Mouse (Mus musculus): ENCODE data around the gene Pcdh10. TPM values are rescaled to one million over a fixed set of nuclear protein-coding genes. Genes with fewer than 3 reads are reported as not detected.
A peak's percentile ranks its signal among the peaks of the same experiment; 100 is the strongest.

Gene Pcdh10
- under 1 TPM; 0.23 to 0.27 TPM for total RNA-seq (2021)
- long read RNA-seq, experiment 1 = 0 reads
- long read RNA-seq, experiment 2 = 0 reads

- DNase-seq = peak; percentile 90
Measured at GRCm38 (mm10) chr3:45378145-45378544, at the start of gene Pcdh10. Gene Pcdh10, plus strand, starts transcription at chr3:45378398.

GRCm38 (mm10) chr3:45355919-45356318 lies 22.3 kb upstream of the Pcdh10 start:
- no peak for DNase-seq

- no peak for DNase-seq
Measured at GRCm38 (mm10) chr3:45368952-45369351, 9.2 kb upstream of the Pcdh10 start.

GRCm38 (mm10) chr3:45375761-45376500 lies 2.3 kb upstream of the Pcdh10 start:
- peak; percentile 30 for DNase-seq

GRCm38 (mm10) chr3:45376501-45377390 lies 1.5 kb upstream of the Pcdh10 start:
- DNase-seq = peak; percentile 7

- DNase-seq = peak; percentile 10
Measured at GRCm38 (mm10) chr3:45377391-45377998, 703 bp upstream of the Pcdh10 start.

GRCm38 (mm10) chr3:45379541-45379971 lies 1.4 kb downstream of the Pcdh10 start:
- DNase-seq = no peak

GRCm38 (mm10) chr3:45379972-45380761 lies 2.0 kb downstream of the Pcdh10 start:
- peak; percentile 6 for DNase-seq

GRCm38 (mm10) chr3:45380811-45381761 lies 2.9 kb downstream of the Pcdh10 start:
- no peak for DNase-seq

GRCm38 (mm10) chr3:45382032-45382755 lies 4.0 kb downstream of the Pcdh10 start:
- no peak for DNase-seq

GRCm38 (mm10) chr3:45383831-45384230 lies 5.6 kb downstream of the Pcdh10 start:
- DNase-seq = no peak

GRCm38 (mm10) chr3:45385028-45385427 lies 6.8 kb downstream of the Pcdh10 start:
- no peak for DNase-seq

- DNase-seq = no peak
Measured at GRCm38 (mm10) chr3:45385451-45385850, 7.3 kb downstream of the Pcdh10 start.

- no peak for DNase-seq
Measured at GRCm38 (mm10) chr3:45386512-45386911, 8.3 kb downstream of the Pcdh10 start.

- DNase-seq = no peak
Measured at GRCm38 (mm10) chr3:45397101-45397500, 18.9 kb downstream of the Pcdh10 start.

- DNase-seq = no peak
Measured at GRCm38 (mm10) chr3:45403239-45403638, 25.0 kb downstream of the Pcdh10 start.

- no peak for DNase-seq
Measured at GRCm38 (mm10) chr3:45431691-45432090, 53.5 kb downstream of the Pcdh10 start.

- DNase-seq = no peak
Measured at GRCm38 (mm10) chr3:45432172-45432765, 54.1 kb downstream of the Pcdh10 start.

All from gastrocnemius, postnatal 25 days (tissue).